Mouse (Mus musculus) B cell, adult 67 days (primary cell): ENCODE results near the gene Rspry1. TPM values are rescaled to one million over a fixed set of nuclear protein-coding genes. Genes with fewer than 3 reads are reported as not detected.

Experiments
- total RNA-seq, 2 experiments: library from RNA; stranded (reverse); gene quantifications; 4 replicates each; pipeline ENCODE4 v1.2.4; 2023

Gene Rspry1
- 10 to 100 TPM; 31.6 to 33.0 TPM for total RNA-seq

GRCm38 (mm10) chr8:94601607-94602385 is at the start of gene Rspry1, which contains the start of gene Fam192a:
Gene Rspry1 (plus strand): TSS chr8:94601937.
Gene Fam192a (minus strand): TSS chr8:94601997.

GRCm38 (mm10) chr8:94666456-94667308 is 64.9 kb downstream of the Rspry1 start, which contains the start of gene Arl2bp:
Gene Arl2bp (plus strand): TSS chr8:94666600.

GRCm38 (mm10) chr8:94695994-94696384 is 94.3 kb downstream of the Rspry1 start, which contains the start of gene Pllp:
Gene Pllp (minus strand): TSS chr8:94696278.

Other genes with a start within 250 kb of the Rspry1 start
- gene Herpud1, start 215.5 kb upstream of the Rspry1 start, total RNA-seq, result 100 to 1,000 TPM; 166 to 220 TPM
- gene Nlrc5, start 167.6 kb upstream of the Rspry1 start, total RNA-seq, result 10 to 100 TPM; 86.9 to 95.0 TPM
- gene Cpne2, start 68.9 kb upstream of the Rspry1 start, total RNA-seq, result not detected
- 10 to 100 TPM; 39.5 to 53.4 TPM for gene Fam192a, start 60 bp downstream of the Rspry1 start, total RNA-seq
- 100 to 1,000 TPM in 1 of 2 experiments, 10 to 100 TPM in 1; 88.8 to 102 TPM for gene Arl2bp, start 64.7 kb downstream of the Rspry1 start, total RNA-seq
- not detected for gene Pllp, start 94.3 kb downstream of the Rspry1 start, total RNA-seq
- gene Ccl22, start 143.7 kb downstream of the Rspry1 start, total RNA-seq, result not detected
- not detected for gene Cx3cl1, start 170.1 kb downstream of the Rspry1 start, total RNA-seq
- gene Ccl17, start 208.5 kb downstream of the Rspry1 start, total RNA-seq, result not detected
- 10 to 100 TPM; 36.0 to 39.0 TPM for gene Coq9, start 236.4 kb downstream of the Rspry1 start, total RNA-seq
- gene Ciapin1, start 236.4 kb downstream of the Rspry1 start, total RNA-seq, result 10 to 100 TPM; 65.6 to 69.9 TPM